Mouse (Mus musculus): Measurements from ENCODE around the gene Kcnj9.

- TF ChIP-seq CTCF (IDR thresholded peaks at IDR 0.05; ENCODE audit: borderline replicate concordance, extremely low read depth, insufficient read depth, insufficient read length) (no peak), POLR2A (IDR thresholded peaks at IDR 0.05; ENCODE audit: borderline replicate concordance, extremely low read depth, insufficient read depth, insufficient read length, poor library complexity, severe bottlenecking) (no peak)
Measured at GRCm38 (mm10) chr1:172352453-172352852, 23.3 kb upstream of the Kcnj9 start.
